ENCODE assay signal across 20 mouse cellular contexts in genomic region chr2:146362932-146363331, GRCm38 (mm10).
A peak's percentile ranks its signal among the peaks of the same experiment; 100 is the strongest.
DNase-seq lines count a peak whose midpoint lies in the region; ATAC-seq and TF ChIP-seq lines count a peak whose summit lies in the region.
"Had no signal": no experiment of that assay in that cellular context is flagged by ENCODE, and none has a peak within 500 bp of the region (broad histone marks: within the 10 kb centered on the region; RNA-seq: fewer than 3 reads in every experiment).

No protein-coding gene starts in this region.

- no peak for TF ChIP-seq EP300 in liver, postnatal 0 days (IDR thresholded peaks at IDR 0.05; ENCODE audit: low read depth)

- H3K4me3 ChIP-seq in hindbrain, embryonic 16.5 days (ENCODE audit: low read length) = no peak overlapping the region
- H3K4me3 ChIP-seq in hindbrain, embryonic 12.5 days = no peak overlapping the region
- H3K4me3 ChIP-seq in forebrain, postnatal 0 days (ENCODE audit: low read depth, low read length) = no peak overlapping the region
- no peak overlapping the region for H3K4me3 ChIP-seq in thymus, adult 2 months (ENCODE audit: control insufficient read depth, insufficient read depth, low read length)
- H3K4me3 ChIP-seq in liver, postnatal 0 days (ENCODE audit: low read depth, low read length) = no peak overlapping the region
- H3K4me3 ChIP-seq: heart, embryonic 12.5 days; myocyte had no signal

- 60% methylated on average over 1 of the region's 1 CpGs for WGBS in hindbrain, embryonic 16.5 days
- WGBS in hindbrain, embryonic 12.5 days = 76% methylated on average over 1 of the region's 1 CpGs
- 63% methylated on average over 1 of the region's 1 CpGs for WGBS in forebrain, postnatal 0 days
- 94% methylated on average over 1 of the region's 1 CpGs for WGBS in thymus, adult 2 months
- 62% methylated on average over 1 of the region's 1 CpGs for WGBS in liver, postnatal 0 days (ENCODE audit: insufficient replicate concordance)

- TF ChIP-seq CTCF in forebrain, postnatal 0 days (IDR thresholded peaks at IDR 0.05; ENCODE audit: low read depth) = no peak
- no peak for TF ChIP-seq CTCF in thymus, adult 2 months (IDR thresholded peaks at IDR 0.05; ENCODE audit: borderline replicate concordance, control insufficient read depth, extremely low read depth, insufficient read depth, low read length, poor library complexity)
- no peak for TF ChIP-seq CTCF in liver, postnatal 0 days (IDR thresholded peaks at IDR 0.05; ENCODE audit: low read depth)

- no peaks in the 10 kb centered on the region for H3K36me3 ChIP-seq in hindbrain, embryonic 16.5 days (ENCODE audit: control insufficient read depth, insufficient read depth, low read length)
- H3K36me3 ChIP-seq in hindbrain, embryonic 12.5 days = no peaks in the 10 kb centered on the region
- no peaks in the 10 kb centered on the region; the same call in 1 of the 2 replicates for H3K36me3 ChIP-seq in forebrain, postnatal 0 days (ENCODE audit: insufficient read depth)
- no peaks in the 10 kb centered on the region for H3K36me3 ChIP-seq in thymus, adult 2 months (ENCODE audit: control insufficient read depth, insufficient read depth, low read length)
- H3K36me3 ChIP-seq in liver, postnatal 0 days (replicated peaks; ENCODE audit: insufficient read depth, low read length) = peaks cover 7% of the 10 kb centered on the region; the same call in 1 of the 2 replicates

- H3K27me3 ChIP-seq in hindbrain, embryonic 16.5 days (replicated peaks; ENCODE audit: control insufficient read depth, insufficient read depth, low read length) = no peaks in the 10 kb centered on the region
- no peaks in the 10 kb centered on the region for H3K27me3 ChIP-seq in hindbrain, embryonic 12.5 days
- no peaks in the 10 kb centered on the region for H3K27me3 ChIP-seq in forebrain, postnatal 0 days (ENCODE audit: insufficient read depth, low read length)
- no peaks in the 10 kb centered on the region for H3K27me3 ChIP-seq in thymus, adult 2 months (ENCODE audit: control insufficient read depth, insufficient read depth, low read length)
- no peaks in the 10 kb centered on the region for H3K27me3 ChIP-seq in liver, postnatal 0 days (ENCODE audit: insufficient read depth, low read length)
- H3K27me3 ChIP-seq: heart, embryonic 12.5 days had no signal

- H3K27ac ChIP-seq in hindbrain, embryonic 16.5 days (ENCODE audit: low read depth, low read length) = no peak overlapping the region
- no peak overlapping the region for H3K27ac ChIP-seq in hindbrain, embryonic 12.5 days
- H3K27ac ChIP-seq in forebrain, postnatal 0 days (ENCODE audit: low read depth, low read length) = no peak overlapping the region
- no peak overlapping the region for H3K27ac ChIP-seq in thymus, adult 2 months (ENCODE audit: control insufficient read depth, insufficient read depth, low read length)
- H3K27ac ChIP-seq in liver, postnatal 0 days (ENCODE audit: low read depth) = no peak overlapping the region
- H3K27ac ChIP-seq: hindbrain, embryonic 14.5 days had no signal

- H3K9me3 ChIP-seq in hindbrain, embryonic 16.5 days (ENCODE audit: control insufficient read depth, low read length) = no peaks in the 10 kb centered on the region
- H3K9me3 ChIP-seq in hindbrain, embryonic 12.5 days (replicated peaks) = no peaks in the 10 kb centered on the region
- no peaks in the 10 kb centered on the region for H3K9me3 ChIP-seq in forebrain, postnatal 0 days (ENCODE audit: low read length)
- no peaks in the 10 kb centered on the region for H3K9me3 ChIP-seq in liver, postnatal 0 days (ENCODE audit: low read length)
- H3K9me3 ChIP-seq: heart, embryonic 12.5 days had no signal

- H3K4me2 ChIP-seq in hindbrain, embryonic 16.5 days (ENCODE audit: low read length) = no peak overlapping the region
- H3K4me2 ChIP-seq in hindbrain, embryonic 12.5 days (replicated peaks) = no peak overlapping the region
- no peak overlapping the region for H3K4me2 ChIP-seq in forebrain, postnatal 0 days (ENCODE audit: low read depth)
- no peak overlapping the region for H3K4me2 ChIP-seq in liver, postnatal 0 days (ENCODE audit: low read depth, low read length)
- H3K4me2 ChIP-seq: heart, embryonic 12.5 days; hindbrain, embryonic 14.5 days had no signal

- no peak overlapping the region for H3K9ac ChIP-seq in hindbrain, embryonic 16.5 days (ENCODE audit: low read depth, low read length)
- H3K9ac ChIP-seq in hindbrain, embryonic 12.5 days = no peak overlapping the region
- H3K9ac ChIP-seq in forebrain, postnatal 0 days = no peak overlapping the region
- no peak overlapping the region for H3K9ac ChIP-seq in liver, postnatal 0 days (replicated peaks)
- H3K9ac ChIP-seq: heart, embryonic 12.5 days; hindbrain, embryonic 14.5 days had no signal

- peak; percentile 20 for DNase-seq in cerebellum, adult 11 months
- DNase-seq in cerebellum, postnatal 36 days = no peak
- peak; percentile 78 for DNase-seq in brain, adult 2 months (ENCODE audit: low read depth, low spot score)
- DNase-seq in forebrain, postnatal 0 days = peak; percentile 18
- no peak for DNase-seq in thymus, adult 2 months
- no peak for DNase-seq in liver, postnatal 0 days
- DNase-seq: adrenal gland, adult 8-10 months; embryo, embryonic 11 days; heart, postnatal 14 days; kidney, adult 18-20 months; kidney, postnatal 10 days; liver; lung, postnatal 10 days; midbrain, embryonic 14.5 days; thymus, postnatal 36 days had no signal

- TF ChIP-seq POLR2A in thymus, adult 2 months (IDR thresholded peaks at IDR 0.05; ENCODE audit: control insufficient read depth, extremely low read depth, insufficient read depth, low read length, poor library complexity) = no peak

- peak; percentile 50 for ATAC-seq in hindbrain, embryonic 16.5 days
- ATAC-seq in hindbrain, embryonic 12.5 days (ENCODE audit: low FRiP score) = no peak
- no peak for ATAC-seq in forebrain, postnatal 0 days
- no peak for ATAC-seq in liver, postnatal 0 days

- peaks cover 5% of the 10 kb centered on the region for H3K4me1 ChIP-seq in hindbrain, embryonic 16.5 days (ENCODE audit: control insufficient read depth, insufficient read depth, low read depth, low read length)
- peaks cover 3% of the 10 kb centered on the region; the same call in 1 of the 2 replicates for H3K4me1 ChIP-seq in hindbrain, embryonic 12.5 days
- H3K4me1 ChIP-seq in forebrain, postnatal 0 days (ENCODE audit: insufficient read depth) = peaks cover 5% of the 10 kb centered on the region; the same call in 1 of the 2 replicates
- H3K4me1 ChIP-seq in thymus, adult 2 months (replicated peaks; ENCODE audit: control insufficient read depth, insufficient read depth, low read length) = no peaks in the 10 kb centered on the region
- no peaks in the 10 kb centered on the region for H3K4me1 ChIP-seq in liver, postnatal 0 days (ENCODE audit: insufficient read depth)

Comparison
In these comparisons a context has a peak if more than half of its experiments do, and no peak if none do; other contexts are left out.
1. DNase-seq: peak in cerebellum, adult 11 months (single experiment), brain, adult 2 months (single experiment) and forebrain, postnatal 0 days (single experiment); none in cerebellum, postnatal 36 days (0 of 2), thymus, adult 2 months (single experiment) and liver, postnatal 0 days (single experiment).